Mouse (Mus musculus) brain, adult 2 months (tissue): Measurements from ENCODE around the gene Cybrd1.

ENCODE experiments used
- DNase-seq: peaks from one replicate; pipeline ENCODE4 v3.0.0; 2011; ENCODE audit warnings: low read depth, low spot score

The Cybrd1 gene

GRCm38 (mm10) chr2:71168461-71169021 is 50.8 kb downstream of the Cybrd1 start:
- no peak for DNase-seq

- no peak for DNase-seq
Observed at GRCm38 (mm10) chr2:71173031-71173430, 55.3 kb downstream of the Cybrd1 start.

GRCm38 (mm10) chr2:71176329-71177249 is 58.9 kb downstream of the Cybrd1 start:
- DNase-seq: no peak

- no peak for DNase-seq
Observed at GRCm38 (mm10) chr2:71177250-71177615, 59.5 kb downstream of the Cybrd1 start.

- no peak for DNase-seq
Observed at GRCm38 (mm10) chr2:71177760-71178159, 60.0 kb downstream of the Cybrd1 start.

- DNase-seq: no peak
Observed at GRCm38 (mm10) chr2:71179716-71180115, 62.0 kb downstream of the Cybrd1 start.

GRCm38 (mm10) chr2:71180566-71181217 is 63.0 kb downstream of the Cybrd1 start:
- DNase-seq: no peak

- DNase-seq: no peak
Observed at GRCm38 (mm10) chr2:71187950-71188349, 70.2 kb downstream of the Cybrd1 start.

GRCm38 (mm10) chr2:71188861-71189260 is 71.1 kb downstream of the Cybrd1 start:
- DNase-seq: no peak

- no peak for DNase-seq
Observed at GRCm38 (mm10) chr2:71191391-71192194, 73.9 kb downstream of the Cybrd1 start.

- no peak for DNase-seq
Observed at GRCm38 (mm10) chr2:71192195-71192807, 74.6 kb downstream of the Cybrd1 start.
